Mouse (Mus musculus) liver (tissue): ENCODE measurements around the gene C2cd2l.
"Not testable (repeated sequence)": the region's sequence is repeated elsewhere in the genome, so short reads cannot be mapped to it uniquely, and the experiment has no call there.

Source experiments
- DNase-seq: peaks from one replicate; pipeline ENCODE4 v3.0.0-alpha.2; 2020; ENCODE audit warnings: mixed read lengths

C2cd2l gene

GRCm38 (mm10) chr9:44319887-44320798 lies at the start of gene C2cd2l:
Gene C2cd2l, minus strand, starts transcription at chr9:44320285.
- peak; percentile 98 for DNase-seq

DNA sequence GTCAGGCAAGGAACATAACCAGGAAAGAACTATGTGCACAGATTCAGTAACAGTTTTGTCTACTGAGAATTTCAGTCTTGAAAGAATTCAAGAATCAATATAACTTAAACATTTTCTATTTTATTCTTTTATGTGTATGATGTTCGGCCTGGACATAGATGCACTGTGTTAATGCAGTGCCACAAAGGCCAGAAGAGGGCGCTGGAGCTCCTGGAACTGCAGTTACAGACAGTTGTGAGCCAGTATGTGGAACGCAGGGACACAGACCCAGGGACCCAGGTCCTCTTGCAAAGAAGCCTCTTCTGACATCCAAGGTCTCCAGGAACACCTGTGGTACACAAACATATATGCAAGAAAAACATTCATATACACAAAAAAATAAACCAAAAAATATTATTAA lies 44.4 kb upstream of the C2cd2l start:
- peak; percentile 52 for DNase-seq

- DNase-seq = not testable (repeated sequence)
These were observed 41.8 kb upstream of the C2cd2l start for GRCm38 (mm10) chr9:44361931-44362330.

- peak; percentile 97 for DNase-seq
These were observed 41.3 kb upstream of the C2cd2l start, which contains the start of gene Vps11 for GRCm38 (mm10) chr9:44361190-44361917. Gene Vps11, minus strand, starts transcription at chr9:44361670.

- DNase-seq = no peak
These were observed 37.1 kb upstream of the C2cd2l start for GRCm38 (mm10) chr9:44357207-44357606.

- no peak for DNase-seq
These were observed 33.1 kb upstream of the C2cd2l start for GRCm38 (mm10) chr9:44353142-44353541.

DNA sequence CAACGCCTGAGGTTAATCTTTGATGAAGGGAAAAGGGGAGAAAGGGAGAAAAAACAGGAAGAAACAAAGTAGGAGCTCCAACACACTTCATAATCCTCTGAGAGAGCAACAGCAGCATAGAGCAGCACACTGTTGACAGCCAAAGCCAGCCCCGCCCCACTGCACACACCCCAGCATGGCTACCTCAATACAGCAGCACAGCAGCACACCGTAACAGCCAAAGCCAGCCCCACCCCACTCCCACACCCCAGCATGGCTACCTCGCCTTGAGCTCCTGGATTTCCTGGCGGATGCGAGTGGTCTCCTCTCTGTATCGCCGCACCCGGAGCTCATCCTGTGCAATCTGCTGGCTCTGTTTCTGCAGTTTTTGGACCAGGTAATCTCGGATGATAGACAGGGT lies 32.3 kb upstream of the C2cd2l start:
- DNase-seq = no peak

- DNase-seq = no peak
These were observed 31.3 kb upstream of the C2cd2l start for GRCm38 (mm10) chr9:44351396-44351795.

- DNase-seq = no peak
These were observed 28.5 kb upstream of the C2cd2l start for GRCm38 (mm10) chr9:44348546-44348945.

DNA sequence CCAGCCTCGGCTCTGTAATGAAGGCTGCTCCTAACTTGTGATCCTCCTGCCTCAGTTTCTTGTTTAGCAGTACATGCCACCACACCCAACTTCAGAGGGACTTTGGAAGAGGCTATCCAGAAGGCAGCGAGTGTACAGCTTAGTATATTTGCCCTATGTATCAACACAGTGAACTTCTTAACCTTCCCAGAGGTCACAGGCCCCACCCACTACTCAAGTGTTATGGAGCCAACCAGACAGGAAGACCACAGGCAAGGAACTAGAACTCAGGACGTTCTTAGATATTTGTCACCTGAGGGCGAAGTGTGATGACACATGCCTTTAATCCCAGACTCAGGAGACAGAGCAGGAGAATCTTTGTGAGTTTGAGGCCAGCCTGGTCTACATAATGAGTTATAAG lies 27.5 kb upstream of the C2cd2l start:
- DNase-seq = no peak

DNA sequence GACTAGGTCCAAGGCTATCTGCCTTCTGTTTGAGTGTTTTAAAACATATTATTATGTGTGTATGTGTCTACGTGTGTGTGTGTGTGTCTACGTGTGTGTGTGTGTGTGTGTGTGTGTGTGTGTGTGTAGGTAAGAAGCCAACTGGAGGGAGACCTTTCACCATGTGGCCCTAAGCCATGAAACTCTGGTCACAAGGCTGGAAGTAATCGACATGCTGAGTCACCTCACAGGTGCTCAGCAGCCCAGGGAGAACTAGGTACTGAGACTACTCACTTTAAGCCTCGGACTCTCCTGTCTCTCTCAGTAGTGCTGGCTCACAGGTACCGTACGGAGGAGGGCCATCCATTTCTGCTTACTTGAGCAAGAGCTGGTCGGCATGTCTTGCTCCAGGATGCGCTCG lies 27.1 kb upstream of the C2cd2l start:
- DNase-seq = no peak

DNA sequence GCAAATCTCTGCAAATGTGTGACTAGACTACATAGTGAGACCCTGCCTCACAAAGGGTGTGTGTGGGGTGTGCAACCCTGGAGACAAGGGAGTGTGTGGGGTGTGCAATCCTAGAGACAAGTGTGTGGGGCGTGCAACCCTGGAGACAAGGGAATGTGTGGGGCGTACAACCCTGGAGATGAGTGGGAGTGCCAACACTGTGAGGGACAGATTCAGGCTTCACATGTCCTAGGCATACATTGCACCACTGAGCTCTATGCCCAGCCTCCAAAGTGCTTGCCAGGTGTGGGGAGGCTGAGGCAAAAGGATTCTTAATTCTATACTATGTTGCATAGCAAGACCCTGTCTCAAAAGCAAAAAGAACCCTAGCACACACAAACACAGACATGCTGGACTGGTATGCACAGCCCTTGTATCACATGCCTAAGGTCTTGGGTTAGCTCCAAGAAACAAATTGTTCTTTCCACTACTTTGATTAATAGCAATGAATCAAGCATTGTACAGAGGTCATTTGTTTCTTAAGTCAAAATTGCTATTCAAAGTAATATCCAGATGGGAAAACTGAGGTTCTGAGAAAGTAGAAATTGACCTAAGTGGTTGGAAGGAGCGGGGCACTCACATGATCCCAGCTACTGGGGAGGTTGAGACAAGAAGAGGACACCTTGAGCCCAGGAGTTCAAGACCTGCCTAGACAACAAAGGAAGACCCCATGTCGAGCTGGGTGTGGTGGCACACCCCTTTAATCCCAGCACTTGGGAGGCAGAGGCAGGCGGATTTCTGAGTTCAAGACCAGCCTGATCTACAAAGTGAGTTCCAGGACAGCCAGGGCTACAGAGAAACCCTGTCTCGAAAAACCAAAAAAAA lies 25.7 kb upstream of the C2cd2l start:
- DNase-seq = no peak

DNA sequence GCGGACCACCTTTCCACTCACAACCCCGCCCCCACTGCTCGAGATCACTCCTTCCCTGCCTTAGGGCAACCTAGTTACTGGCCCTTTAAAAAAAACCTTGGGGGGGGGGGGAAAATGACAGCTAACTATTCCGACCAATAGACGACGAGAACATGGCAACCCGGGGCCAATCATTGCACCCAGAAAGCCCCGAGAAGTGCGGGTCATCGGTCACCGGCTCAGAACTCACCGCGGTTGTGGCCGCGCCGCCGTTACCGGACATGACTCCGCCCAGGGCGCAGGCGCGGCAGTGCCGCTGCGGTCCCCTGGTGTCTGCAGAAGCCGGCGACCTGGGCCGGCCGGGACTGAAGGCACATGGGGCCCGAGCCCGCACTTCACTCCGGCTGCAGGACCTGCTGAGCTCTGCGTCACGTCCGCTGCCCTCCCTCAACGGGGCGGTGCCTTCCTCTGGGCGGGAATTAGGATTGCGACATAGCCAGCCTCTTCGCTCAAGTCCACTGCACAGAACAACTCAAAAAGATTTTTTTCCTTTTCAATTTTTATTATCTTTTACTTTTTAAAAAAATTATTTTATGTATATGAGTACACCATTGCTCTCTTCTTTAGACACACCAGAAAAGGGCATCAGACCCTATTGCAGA lies 23.8 kb upstream of the C2cd2l start, which contains the start of gene Hmbs:
Gene Hmbs, minus strand, starts transcription at position 448 of the 641 bp plus-strand sequence.
- peak; percentile 94 for DNase-seq

DNA sequence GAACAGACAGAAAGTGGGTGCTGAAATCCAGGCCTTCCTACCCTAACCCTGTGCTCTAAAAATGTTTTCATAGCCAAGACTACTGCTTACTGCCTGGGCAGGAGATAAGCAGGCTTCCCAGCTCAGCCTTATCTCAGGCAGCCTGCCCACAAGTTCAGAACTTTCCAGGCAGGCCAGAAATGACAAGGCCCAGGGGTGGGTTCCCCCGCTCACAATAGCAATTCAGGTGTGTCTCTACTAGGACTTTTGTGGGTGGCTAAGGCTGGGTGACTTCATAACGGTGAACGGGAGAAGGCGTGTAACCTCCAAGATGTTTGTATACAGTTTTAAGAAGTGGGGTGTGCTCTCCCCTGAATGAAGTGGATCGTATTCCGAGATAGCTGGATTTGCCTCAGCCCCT lies 23.2 kb upstream of the C2cd2l start:
- peak; percentile 91 for DNase-seq

- DNase-seq = no peak
These were observed 22.5 kb upstream of the C2cd2l start for GRCm38 (mm10) chr9:44342605-44343004.

- DNase-seq = peak; percentile 96
These were observed 22.1 kb upstream of the C2cd2l start for GRCm38 (mm10) chr9:44342173-44342572.

DNA sequence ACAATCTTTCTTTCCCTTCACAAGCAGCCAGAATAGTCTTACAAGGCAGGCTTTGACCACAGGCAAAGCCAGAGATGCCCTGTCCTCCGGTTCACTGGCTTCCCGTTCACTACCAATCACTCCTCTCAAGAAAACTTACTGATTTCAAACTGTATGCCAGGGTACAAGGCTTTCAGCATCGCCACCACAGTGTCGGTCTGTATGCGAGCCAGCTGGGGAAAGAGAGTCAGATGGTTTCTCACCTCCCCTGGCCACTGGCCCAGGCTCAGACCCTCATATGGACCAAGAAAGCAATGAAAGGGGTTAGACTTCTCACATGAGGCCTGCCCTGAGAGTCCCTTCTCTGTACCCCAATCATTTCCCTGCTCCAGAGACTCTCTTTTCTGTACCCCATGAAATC lies 21.4 kb upstream of the C2cd2l start:
- no peak for DNase-seq

- no peak for DNase-seq
These were observed 18.5 kb upstream of the C2cd2l start for GRCm38 (mm10) chr9:44338574-44338973.

- DNase-seq = no peak
These were observed 17.5 kb upstream of the C2cd2l start for GRCm38 (mm10) chr9:44337436-44338169.

GRCm38 (mm10) chr9:44336964-44337363 lies 16.9 kb upstream of the C2cd2l start:
- no peak for DNase-seq

- DNase-seq = peak; percentile 50
These were observed 16.4 kb upstream of the C2cd2l start for GRCm38 (mm10) chr9:44336513-44336912.

GRCm38 (mm10) chr9:44336093-44336406 lies 16.0 kb upstream of the C2cd2l start:
- DNase-seq = peak; percentile 65
